Mouse (Mus musculus): ENCODE data around the gene Gm20547. TPM values are rescaled to one million over a fixed set of nuclear protein-coding genes. Genes with fewer than 3 reads are reported as not detected.

The Gm20547 gene
- total RNA-seq, 1 experiment: 0.31 TPM

GRCm38 (mm10) chr17:34861704-34862415 lies 20.0 kb downstream of the Gm20547 start:
- H3K4me3 ChIP-seq (ENCODE audit: insufficient read depth in 1 of 2, low read depth in 1 of 2, low read length in 2 of 2, poor library complexity in 1 of 2, severe bottlenecking in 1 of 2): no peak overlapping the region
- in situ Hi-C loops (cut with MboI; ENCODE audit: low sequenced_read_pairs in 2 of 2, unreplicated experiment in 2 of 2): no loop called here
- peaks cover 4% of the 10 kb centered on the region; the same call in 1 of the 2 replicates for H3K36me3 ChIP-seq (ENCODE audit: control insufficient read depth, insufficient read depth, low read length, poor library complexity, severe bottlenecking)
- no peak for DNase-seq (ENCODE audit: low read depth, low spot score)
- TF ChIP-seq HCFC1 (IDR thresholded peaks at IDR 0.05; ENCODE audit: borderline replicate concordance, insufficient read depth, low read length): no peak
- TF ChIP-seq MAFK (IDR thresholded peaks at IDR 0.05; ENCODE audit: insufficient read depth, low read depth, low read length): no peak
- no peak for TF ChIP-seq CHD2 (IDR thresholded peaks at IDR 0.05; ENCODE audit: low read depth, low read length)
- no peak for TF ChIP-seq ZC3H11A (IDR thresholded peaks at IDR 0.05; ENCODE audit: borderline replicate concordance, low read depth, low read length)
- TF ChIP-seq ZNF384 (IDR thresholded peaks at IDR 0.05; ENCODE audit: low read depth, low read length): no peak
- H3K9ac ChIP-seq (ENCODE audit: insufficient read depth, low read depth, low read length, poor library complexity, severe bottlenecking): no peak overlapping the region
- peaks cover 0 to 3% of the 10 kb centered on the region in 2 experiments; a peak in 2 of 4 replicates for H3K4me1 ChIP-seq (ENCODE audit: control insufficient read depth in 2 of 2, insufficient read depth in 2 of 2, low read length in 2 of 2, poor library complexity in 1 of 2)
- no peak overlapping the region for H3K27ac ChIP-seq (ENCODE audit: insufficient read depth, low read depth, low read length, poor library complexity, severe bottlenecking)
- no peaks in the 10 kb centered on the region for H3K9me3 ChIP-seq (ENCODE audit: control insufficient read depth, insufficient read depth, low read depth, low read length)

GRCm38 (mm10) chr17:34860514-34860913 lies 21.3 kb downstream of the Gm20547 start:
- H3K4me1 ChIP-seq (ENCODE audit: control insufficient read depth in 2 of 2, insufficient read depth in 2 of 2, low read length in 2 of 2, poor library complexity in 1 of 2): peaks cover 0 to 3% of the 10 kb centered on the region in 2 experiments; a peak in 2 of 4 replicates
- H3K9me3 ChIP-seq (ENCODE audit: control insufficient read depth, insufficient read depth, low read depth, low read length): no peaks in the 10 kb centered on the region
- TF ChIP-seq HCFC1 (IDR thresholded peaks at IDR 0.05; ENCODE audit: borderline replicate concordance, insufficient read depth, low read length) (no peak), ZNF384 (IDR thresholded peaks at IDR 0.05; ENCODE audit: low read depth, low read length) (no peak), ZC3H11A (IDR thresholded peaks at IDR 0.05; ENCODE audit: borderline replicate concordance, low read depth, low read length) (no peak), CHD2 (IDR thresholded peaks at IDR 0.05; ENCODE audit: low read depth, low read length) (no peak), MAFK (IDR thresholded peaks at IDR 0.05; ENCODE audit: insufficient read depth, low read depth, low read length) (no peak)
- in situ Hi-C loops (cut with MboI; ENCODE audit: low sequenced_read_pairs in 2 of 2, unreplicated experiment in 2 of 2): no loop called here
- no peak overlapping the region for H3K4me3 ChIP-seq (ENCODE audit: insufficient read depth in 1 of 2, low read depth in 1 of 2, low read length in 2 of 2, poor library complexity in 1 of 2, severe bottlenecking in 1 of 2)
- no peak overlapping the region for H3K27ac ChIP-seq (ENCODE audit: insufficient read depth, low read depth, low read length, poor library complexity, severe bottlenecking)
- H3K36me3 ChIP-seq (ENCODE audit: control insufficient read depth, insufficient read depth, low read length, poor library complexity, severe bottlenecking): peaks cover 13% of the 10 kb centered on the region
- H3K9ac ChIP-seq (ENCODE audit: insufficient read depth, low read depth, low read length, poor library complexity, severe bottlenecking): no peak overlapping the region
- no peak for DNase-seq (ENCODE audit: low read depth, low spot score)

- Histone ChIP-seq H3K9ac (ENCODE audit: insufficient read depth, low read depth, low read length, poor library complexity, severe bottlenecking) (no peak overlapping the region), H3K9me3 (ENCODE audit: control insufficient read depth, insufficient read depth, low read depth, low read length) (no peaks in the 10 kb centered on the region), H3K36me3 (ENCODE audit: control insufficient read depth, insufficient read depth, low read length, poor library complexity, severe bottlenecking) (peaks cover 28% of the 10 kb centered on the region), H3K4me1 (ENCODE audit: control insufficient read depth in 2 of 2, insufficient read depth in 2 of 2, low read length in 2 of 2, poor library complexity in 1 of 2) (peaks cover 0 to 3% of the 10 kb centered on the region in 2 experiments; a peak in 2 of 4 replicates), H3K4me3 (ENCODE audit: insufficient read depth in 1 of 2, low read depth in 1 of 2, low read length in 2 of 2, poor library complexity in 1 of 2, severe bottlenecking in 1 of 2) (no peak overlapping the region), H3K27ac (ENCODE audit: insufficient read depth, low read depth, low read length, poor library complexity, severe bottlenecking) (no peak overlapping the region)
- in situ Hi-C loops (cut with MboI; ENCODE audit: low sequenced_read_pairs in 2 of 2, unreplicated experiment in 2 of 2): no loop called here
- no peak for TF ChIP-seq HCFC1 (IDR thresholded peaks at IDR 0.05; ENCODE audit: borderline replicate concordance, insufficient read depth, low read length)
- DNase-seq (ENCODE audit: low read depth, low spot score): no peak
Observed at GRCm38 (mm10) chr17:34858670-34859069, 23.2 kb downstream of the Gm20547 start.

- Histone ChIP-seq H3K4me1 (ENCODE audit: control insufficient read depth in 2 of 2, insufficient read depth in 2 of 2, low read length in 2 of 2, poor library complexity in 1 of 2) (peaks cover 0 to 7% of the 10 kb centered on the region in 2 experiments; a peak in 2 of 4 replicates), H3K9ac (ENCODE audit: insufficient read depth, low read depth, low read length, poor library complexity, severe bottlenecking) (no peak overlapping the region), H3K27ac (ENCODE audit: insufficient read depth, low read depth, low read length, poor library complexity, severe bottlenecking) (no peak overlapping the region), H3K36me3 (ENCODE audit: control insufficient read depth, insufficient read depth, low read length, poor library complexity, severe bottlenecking) (peaks cover 40% of the 10 kb centered on the region), H3K9me3 (ENCODE audit: control insufficient read depth, insufficient read depth, low read depth, low read length) (no peaks in the 10 kb centered on the region), H3K4me3 (ENCODE audit: insufficient read depth in 1 of 2, low read depth in 1 of 2, low read length in 2 of 2, poor library complexity in 1 of 2, severe bottlenecking in 1 of 2) (no peak overlapping the region)
- TF ChIP-seq CHD2 (IDR thresholded peaks at IDR 0.05; ENCODE audit: low read depth, low read length) (no peak), HCFC1 (IDR thresholded peaks at IDR 0.05; ENCODE audit: borderline replicate concordance, insufficient read depth, low read length) (no peak), ZNF384 (IDR thresholded peaks at IDR 0.05; ENCODE audit: low read depth, low read length) (no peak), ZC3H11A (IDR thresholded peaks at IDR 0.05; ENCODE audit: borderline replicate concordance, low read depth, low read length) (no peak), MAFK (IDR thresholded peaks at IDR 0.05; ENCODE audit: insufficient read depth, low read depth, low read length) (no peak)
- in situ Hi-C loops (cut with MboI; ENCODE audit: low sequenced_read_pairs in 2 of 2, unreplicated experiment in 2 of 2): no loop called here
- DNase-seq (ENCODE audit: low read depth, low spot score): no peak
Observed at GRCm38 (mm10) chr17:34855825-34856224, 26.0 kb downstream of the Gm20547 start.
